Mouse (Mus musculus): ENCODE data around the gene Arsb. TPM values are rescaled to one million over a fixed set of nuclear protein-coding genes. Genes with fewer than 3 reads are reported as not detected.
"Not testable (repeated sequence)": the region's sequence is repeated elsewhere in the genome, so short reads cannot be mapped to it uniquely, and the experiment has no call there.

Gene Arsb
- polyA plus RNA-seq, 1 experiment from 2014 or later: 14.3 TPM

- Histone ChIP-seq H3K36me3 (ENCODE audit: control insufficient read depth, insufficient read depth, low read length) (no peaks in the 10 kb centered on the region), H3K9me3 (ENCODE audit: control insufficient read depth, low read length) (no peaks in the 10 kb centered on the region), H3K4me1 (replicated peaks; ENCODE audit: control insufficient read depth, insufficient read depth, low read length) (no peaks in the 10 kb centered on the region), H3K27me3 (replicated peaks; ENCODE audit: control insufficient read depth, insufficient read depth, low read length) (no peaks in the 10 kb centered on the region), H3K4me2 (ENCODE audit: low read length) (no peak overlapping the region), H3K9ac (ENCODE audit: low read length) (no peak overlapping the region), H3K27ac (ENCODE audit: low read depth) (no peak overlapping the region), H3K4me3 (ENCODE audit: low read depth, low read length) (no peak overlapping the region)
- WGBS: 64% methylated on average over 5 of the region's 5 CpGs
- ATAC-seq (replicated peaks; ENCODE audit: low FRiP score, low TSS enrichment, low read depth): no peak
- DNase-seq (ENCODE audit: low spot score): no peak
Measured at GRCm38 (mm10) chr13:93975668-93976067, 204.2 kb downstream of the Arsb start.

GRCm38 (mm10) chr13:93976897-93977530 is 205.6 kb downstream of the Arsb start:
- H3K4me3 ChIP-seq (ENCODE audit: low read depth, low read length): no peak overlapping the region
- no peak overlapping the region for H3K27ac ChIP-seq (ENCODE audit: low read depth)
- DNase-seq (ENCODE audit: low spot score): no peak
- no peaks in the 10 kb centered on the region for H3K27me3 ChIP-seq (replicated peaks; ENCODE audit: control insufficient read depth, insufficient read depth, low read length)
- no peaks in the 10 kb centered on the region for H3K9me3 ChIP-seq (ENCODE audit: control insufficient read depth, low read length)
- no peaks in the 10 kb centered on the region for H3K4me1 ChIP-seq (replicated peaks; ENCODE audit: control insufficient read depth, insufficient read depth, low read length)
- H3K36me3 ChIP-seq (ENCODE audit: control insufficient read depth, insufficient read depth, low read length): no peaks in the 10 kb centered on the region
- ATAC-seq (replicated peaks; ENCODE audit: low FRiP score, low TSS enrichment, low read depth): no peak
- no peak overlapping the region for H3K4me2 ChIP-seq (ENCODE audit: low read length)
- H3K9ac ChIP-seq (ENCODE audit: low read length): no peak overlapping the region
- WGBS: 85% methylated on average over 10 of the region's 10 CpGs

- H3K4me1 ChIP-seq (replicated peaks; ENCODE audit: control insufficient read depth, insufficient read depth, low read length): no peaks in the 10 kb centered on the region
- no peaks in the 10 kb centered on the region for H3K36me3 ChIP-seq (ENCODE audit: control insufficient read depth, insufficient read depth, low read length)
- H3K4me2 ChIP-seq (ENCODE audit: low read length): no peak overlapping the region
- DNase-seq (ENCODE audit: low spot score) (no peak), ATAC-seq (replicated peaks; ENCODE audit: low FRiP score, low TSS enrichment, low read depth) (no peak)
- no peaks in the 10 kb centered on the region for H3K27me3 ChIP-seq (replicated peaks; ENCODE audit: control insufficient read depth, insufficient read depth, low read length)
- no peak overlapping the region for H3K27ac ChIP-seq (ENCODE audit: low read depth)
- H3K4me3 ChIP-seq (ENCODE audit: low read depth, low read length): no peak overlapping the region
- no peaks in the 10 kb centered on the region for H3K9me3 ChIP-seq (ENCODE audit: control insufficient read depth, low read length)
- WGBS: 77% methylated on average over 12 of the region's 12 CpGs
- H3K9ac ChIP-seq (ENCODE audit: low read length): no peak overlapping the region
Measured at GRCm38 (mm10) chr13:93978703-93979495, 207.5 kb downstream of the Arsb start.

GRCm38 (mm10) chr13:93979754-93980153 is 208.3 kb downstream of the Arsb start:
- WGBS: 68% methylated on average over 1 of the region's 1 CpGs
- ATAC-seq (replicated peaks; ENCODE audit: low FRiP score, low TSS enrichment, low read depth) (no peak), DNase-seq (ENCODE audit: low spot score) (no peak)
- no peak overlapping the region for H3K27ac ChIP-seq (ENCODE audit: low read depth)
- no peaks in the 10 kb centered on the region for H3K27me3 ChIP-seq (replicated peaks; ENCODE audit: control insufficient read depth, insufficient read depth, low read length)
- no peak overlapping the region for H3K4me3 ChIP-seq (ENCODE audit: low read depth, low read length)
- H3K4me1 ChIP-seq (replicated peaks; ENCODE audit: control insufficient read depth, insufficient read depth, low read length): no peaks in the 10 kb centered on the region
- no peaks in the 10 kb centered on the region for H3K9me3 ChIP-seq (ENCODE audit: control insufficient read depth, low read length)
- no peak overlapping the region for H3K4me2 ChIP-seq (ENCODE audit: low read length)
- no peak overlapping the region for H3K9ac ChIP-seq (ENCODE audit: low read length)
- H3K36me3 ChIP-seq (ENCODE audit: control insufficient read depth, insufficient read depth, low read length): no peaks in the 10 kb centered on the region

GRCm38 (mm10) chr13:93984521-93984920 is 213.1 kb downstream of the Arsb start:
- 79% methylated on average over 2 of the region's 2 CpGs for WGBS
- DNase-seq (ENCODE audit: low spot score) (no peak), ATAC-seq (replicated peaks; ENCODE audit: low FRiP score, low TSS enrichment, low read depth) (no peak)
- Histone ChIP-seq H3K4me3 (ENCODE audit: low read depth, low read length) (no peak overlapping the region), H3K9ac (ENCODE audit: low read length) (no peak overlapping the region), H3K4me1 (replicated peaks; ENCODE audit: control insufficient read depth, insufficient read depth, low read length) (no peaks in the 10 kb centered on the region; the same call in 1 of the 2 replicates), H3K4me2 (ENCODE audit: low read length) (no peak overlapping the region), H3K27me3 (replicated peaks; ENCODE audit: control insufficient read depth, insufficient read depth, low read length) (no peaks in the 10 kb centered on the region), H3K9me3 (ENCODE audit: control insufficient read depth, low read length) (no peaks in the 10 kb centered on the region), H3K27ac (ENCODE audit: low read depth) (no peak overlapping the region), H3K36me3 (ENCODE audit: control insufficient read depth, insufficient read depth, low read length) (no peaks in the 10 kb centered on the region)

GRCm38 (mm10) chr13:93985181-93985580 is 213.8 kb downstream of the Arsb start:
- no peak overlapping the region for H3K4me2 ChIP-seq (ENCODE audit: low read length)
- DNase-seq (ENCODE audit: low spot score): no peak
- H3K36me3 ChIP-seq (ENCODE audit: control insufficient read depth, insufficient read depth, low read length): no peaks in the 10 kb centered on the region
- H3K4me1 ChIP-seq (replicated peaks; ENCODE audit: control insufficient read depth, insufficient read depth, low read length): no peaks in the 10 kb centered on the region; the same call in 1 of the 2 replicates
- ATAC-seq (replicated peaks; ENCODE audit: low FRiP score, low TSS enrichment, low read depth): no peak
- H3K27ac ChIP-seq (ENCODE audit: low read depth): no peak overlapping the region
- no peaks in the 10 kb centered on the region for H3K9me3 ChIP-seq (ENCODE audit: control insufficient read depth, low read length)
- H3K27me3 ChIP-seq (replicated peaks; ENCODE audit: control insufficient read depth, insufficient read depth, low read length): no peaks in the 10 kb centered on the region
- H3K4me3 ChIP-seq (ENCODE audit: low read depth, low read length): no peak overlapping the region
- WGBS: 73% methylated on average over 7 of the region's 7 CpGs
- no peak overlapping the region for H3K9ac ChIP-seq (ENCODE audit: low read length)

- not testable (repeated sequence) for H3K9me3 ChIP-seq (ENCODE audit: control insufficient read depth, low read length); H3K27ac ChIP-seq (ENCODE audit: low read depth); H3K27me3 ChIP-seq (replicated peaks; ENCODE audit: control insufficient read depth, insufficient read depth, low read length); DNase-seq (ENCODE audit: low spot score); H3K4me2 ChIP-seq (ENCODE audit: low read length); H3K36me3 ChIP-seq (ENCODE audit: control insufficient read depth, insufficient read depth, low read length); H3K9ac ChIP-seq (ENCODE audit: low read length); H3K4me1 ChIP-seq (replicated peaks; ENCODE audit: control insufficient read depth, insufficient read depth, low read length); H3K4me3 ChIP-seq (ENCODE audit: low read depth, low read length); ATAC-seq (replicated peaks; ENCODE audit: low FRiP score, low TSS enrichment, low read depth)
- 89% methylated on average over 8 of the region's 8 CpGs for WGBS
Measured at GRCm38 (mm10) chr13:93985750-93986149, 214.3 kb downstream of the Arsb start.

- ATAC-seq (replicated peaks; ENCODE audit: low FRiP score, low TSS enrichment, low read depth) (no peak), DNase-seq (ENCODE audit: low spot score) (no peak)
- H3K4me1 ChIP-seq (replicated peaks; ENCODE audit: control insufficient read depth, insufficient read depth, low read length): no peaks in the 10 kb centered on the region; the same call in 1 of the 2 replicates
- no peak overlapping the region for H3K27ac ChIP-seq (ENCODE audit: low read depth)
- H3K4me2 ChIP-seq (ENCODE audit: low read length): no peak overlapping the region
- no peaks in the 10 kb centered on the region for H3K27me3 ChIP-seq (replicated peaks; ENCODE audit: control insufficient read depth, insufficient read depth, low read length)
- H3K9ac ChIP-seq (ENCODE audit: low read length): no peak overlapping the region
- H3K9me3 ChIP-seq (ENCODE audit: control insufficient read depth, low read length): no peaks in the 10 kb centered on the region
- no peaks in the 10 kb centered on the region for H3K36me3 ChIP-seq (ENCODE audit: control insufficient read depth, insufficient read depth, low read length)
- H3K4me3 ChIP-seq (ENCODE audit: low read depth, low read length): no peak overlapping the region
- WGBS: 61% methylated on average over 7 of the region's 7 CpGs
Measured at GRCm38 (mm10) chr13:93987611-93988010, 216.2 kb downstream of the Arsb start.
